Mouse (Mus musculus): Measurements from ENCODE around the gene Dennd4a. TPM values are rescaled to one million over a fixed set of nuclear protein-coding genes. Genes with fewer than 3 reads are reported as not detected.

Gene Dennd4a
- total RNA-seq (2015; ENCODE audit: low replicate concordance) (516 and 530 TPM in 2 replicates), total RNA-seq (2017; ENCODE audit: low replicate concordance) (444 and 512 TPM in 2 replicates)

DNA sequence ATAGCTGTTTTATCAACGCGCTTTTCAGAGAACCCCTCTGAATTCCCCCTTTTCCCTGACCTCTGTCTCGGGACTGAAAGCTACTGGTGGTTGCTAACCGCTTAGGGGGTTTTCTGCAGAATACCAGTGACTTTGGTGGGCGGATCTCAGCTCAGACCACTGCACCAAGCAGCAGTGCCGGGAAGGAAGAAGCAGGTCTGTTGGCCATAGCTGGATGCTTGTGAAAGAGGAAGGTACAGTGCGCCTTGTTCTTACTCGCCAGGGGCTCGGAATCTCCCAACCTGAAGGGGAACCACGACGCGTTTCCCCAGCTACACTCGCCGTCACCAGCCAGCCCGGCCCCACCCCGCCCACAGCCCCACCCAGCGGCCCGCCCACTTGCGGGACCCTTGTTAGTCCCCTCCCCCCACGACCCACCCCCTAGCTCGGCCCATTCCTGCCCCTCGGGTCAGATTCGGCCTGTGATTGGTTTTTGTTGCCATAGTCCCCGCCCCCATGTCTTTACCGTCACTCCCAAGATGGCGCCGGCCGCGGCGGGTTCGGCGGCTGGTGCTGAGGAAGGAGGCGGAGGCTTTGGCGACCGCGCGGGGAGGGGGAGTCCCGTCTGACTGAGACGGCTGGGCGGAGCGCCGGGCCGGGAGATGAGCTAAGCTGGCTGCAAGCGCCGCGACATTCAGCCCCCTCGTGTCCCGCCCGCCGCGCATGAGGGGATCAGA, at the start of gene Dennd4a:
Gene Dennd4a, plus strand, starts transcription at position 519 of the 716 bp plus-strand sequence.
- peak; percentile 83 for ATAC-seq (replicated peaks; ENCODE audit: low FRiP score, poor library complexity, severe bottlenecking)

DNA sequence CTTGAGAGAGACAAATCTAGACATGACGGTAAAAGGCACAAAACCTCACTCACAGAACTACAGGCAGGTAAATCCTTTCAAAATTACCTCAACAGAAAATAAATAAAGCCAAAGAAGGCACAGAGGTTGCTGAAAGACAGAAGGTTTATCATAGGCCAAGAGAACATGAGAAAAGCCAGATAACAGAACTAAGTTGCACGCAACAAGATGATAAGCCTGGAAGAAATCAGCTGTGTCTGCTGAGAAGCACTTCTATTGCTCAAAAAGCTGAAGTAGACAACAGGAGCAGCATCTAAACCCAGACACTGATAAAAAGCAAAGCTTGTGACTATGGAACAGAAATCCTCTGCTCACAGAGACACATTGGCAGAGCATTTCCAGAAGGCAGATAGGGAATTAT, 46.3 kb upstream of the Dennd4a start:
- no peak for ATAC-seq (replicated peaks; ENCODE audit: low FRiP score, poor library complexity, severe bottlenecking)

DNA sequence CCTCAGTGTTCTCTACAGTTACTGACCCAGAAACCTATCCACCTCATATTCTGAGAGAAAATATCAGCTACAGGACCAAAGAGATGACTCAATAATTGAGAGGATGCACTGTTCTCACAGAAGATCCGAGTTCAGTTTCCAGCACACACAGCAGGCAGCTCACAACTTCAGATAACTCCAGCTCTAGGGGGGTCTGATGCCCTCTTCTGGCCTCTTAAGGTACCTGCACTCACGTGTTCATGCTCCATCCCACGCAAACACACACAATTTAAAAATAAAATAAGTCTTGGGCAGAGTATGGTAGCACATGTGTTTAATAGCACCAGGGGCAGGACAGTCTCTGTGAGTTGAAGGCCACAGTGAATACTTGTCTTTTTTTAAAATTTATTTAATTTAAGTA, 45.0 kb upstream of the Dennd4a start:
- ATAC-seq (replicated peaks; ENCODE audit: low FRiP score, poor library complexity, severe bottlenecking): no peak

- ATAC-seq (replicated peaks; ENCODE audit: low FRiP score, poor library complexity, severe bottlenecking): no peak
Observed at GRCm38 (mm10) chr9:64767796-64768195, 43.3 kb upstream of the Dennd4a start.

- no peak for ATAC-seq (replicated peaks; ENCODE audit: low FRiP score, poor library complexity, severe bottlenecking)
Observed at GRCm38 (mm10) chr9:64769066-64769695, 42.0 kb upstream of the Dennd4a start.

DNA sequence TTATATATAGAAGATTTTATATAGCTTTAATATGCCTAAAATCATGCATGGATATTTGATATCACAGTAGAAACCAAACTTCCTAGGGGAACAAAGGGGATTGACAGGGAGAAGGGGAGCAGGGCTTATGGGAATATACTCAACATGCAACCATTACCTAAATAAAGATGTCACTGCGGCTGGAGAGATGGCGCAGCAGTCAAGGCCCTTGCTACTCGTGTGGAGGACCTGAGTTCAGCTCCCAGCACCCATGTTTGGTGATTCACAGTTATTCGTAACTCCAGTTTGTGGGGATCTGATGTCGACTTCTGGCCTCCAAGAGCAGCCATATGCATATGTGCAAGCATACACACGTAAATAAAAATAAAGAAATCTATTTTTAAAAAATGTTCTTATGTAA, 41.2 kb upstream of the Dennd4a start:
- ATAC-seq (replicated peaks; ENCODE audit: low FRiP score, poor library complexity, severe bottlenecking): no peak

- ATAC-seq (replicated peaks; ENCODE audit: low FRiP score, poor library complexity, severe bottlenecking): no peak
Observed at GRCm38 (mm10) chr9:64770411-64770849, 40.7 kb upstream of the Dennd4a start.

DNA sequence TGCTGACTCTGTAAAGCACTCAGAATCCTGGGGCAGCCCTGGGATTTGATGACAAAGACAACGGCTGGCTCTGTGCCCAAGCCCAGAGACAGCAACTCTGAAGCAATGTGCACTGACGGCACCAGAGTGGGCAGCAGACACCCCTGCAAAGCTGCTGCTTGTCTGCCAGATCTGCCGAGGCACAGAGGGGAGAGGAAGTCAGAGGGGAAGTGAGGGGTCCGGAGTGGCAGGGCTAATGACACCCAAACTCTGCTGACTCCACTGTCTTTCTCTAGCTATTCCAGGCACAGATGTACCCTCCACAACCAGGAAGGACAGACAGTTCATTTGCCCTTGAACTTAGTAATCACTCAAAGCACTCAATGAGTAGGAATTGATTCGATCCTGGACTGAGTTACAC, 39.9 kb upstream of the Dennd4a start:
- ATAC-seq (replicated peaks; ENCODE audit: low FRiP score, poor library complexity, severe bottlenecking): no peak

- ATAC-seq (replicated peaks; ENCODE audit: low FRiP score, poor library complexity, severe bottlenecking): no peak
Observed at GRCm38 (mm10) chr9:64773254-64773653, 37.9 kb upstream of the Dennd4a start.

DNA sequence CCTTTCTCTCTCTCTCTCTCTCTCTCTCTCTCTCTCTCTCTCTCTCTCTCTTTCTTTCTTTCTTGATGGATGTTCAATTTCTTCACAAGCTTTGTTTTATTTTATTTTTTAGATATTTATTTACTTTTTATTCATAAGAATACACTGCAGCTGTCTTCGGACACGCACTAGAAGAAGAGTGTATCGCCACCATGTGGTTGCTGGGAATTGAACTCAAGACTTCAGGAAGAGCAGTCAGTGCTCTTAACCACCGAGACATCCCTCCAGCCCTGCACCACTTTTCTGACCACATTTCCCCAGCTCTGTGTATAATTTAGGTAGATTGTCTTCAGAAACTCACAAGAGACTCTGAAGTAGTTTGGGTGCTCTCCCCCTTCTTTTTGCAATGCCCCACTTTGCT, 37.2 kb upstream of the Dennd4a start:
- ATAC-seq (replicated peaks; ENCODE audit: low FRiP score, poor library complexity, severe bottlenecking): no peak

DNA sequence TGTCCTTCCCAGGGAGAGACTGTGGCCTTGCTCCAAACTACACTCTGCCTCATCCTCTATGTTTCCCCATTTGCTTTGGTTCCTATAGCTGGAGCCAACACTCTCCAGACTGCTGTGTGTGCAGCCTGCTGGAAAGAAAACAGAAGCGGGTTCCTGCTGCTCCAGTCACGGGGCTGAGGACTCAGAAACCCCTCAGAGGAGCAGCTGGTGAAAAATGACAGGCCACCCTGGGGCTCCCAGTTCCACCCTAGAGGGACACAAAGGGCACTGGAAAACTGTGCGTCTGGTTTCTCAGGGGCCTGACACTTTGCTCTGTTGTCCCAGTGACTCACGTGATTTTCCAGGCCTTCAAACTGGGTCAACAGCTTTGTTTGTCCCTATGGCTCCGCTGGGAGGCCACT, 36.7 kb upstream of the Dennd4a start:
- ATAC-seq (replicated peaks; ENCODE audit: low FRiP score, poor library complexity, severe bottlenecking): no peak

DNA sequence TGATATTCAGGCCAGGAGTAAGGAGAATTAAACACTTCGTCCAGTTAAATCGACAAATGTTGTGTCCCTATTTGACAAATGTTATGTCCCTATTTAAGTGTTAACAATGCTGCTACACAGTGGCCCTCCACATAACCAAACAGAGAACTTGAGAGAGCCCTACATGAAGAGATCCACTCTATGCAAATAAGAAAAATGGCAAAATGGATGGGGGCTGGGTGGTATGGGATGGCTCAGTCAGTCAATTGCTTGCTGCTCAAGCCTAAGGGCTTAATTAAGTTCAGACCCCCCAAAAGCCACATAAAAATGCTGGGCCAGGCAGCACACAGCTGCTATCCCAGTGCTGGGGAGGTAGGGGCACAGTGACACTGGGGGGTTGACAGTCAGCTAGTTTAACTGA, 36.3 kb upstream of the Dennd4a start:
- no peak for ATAC-seq (replicated peaks; ENCODE audit: low FRiP score, poor library complexity, severe bottlenecking)

GRCm38 (mm10) chr9:64775491-64775890, 35.6 kb upstream of the Dennd4a start:
- ATAC-seq (replicated peaks; ENCODE audit: low FRiP score, poor library complexity, severe bottlenecking): no peak

DNA sequence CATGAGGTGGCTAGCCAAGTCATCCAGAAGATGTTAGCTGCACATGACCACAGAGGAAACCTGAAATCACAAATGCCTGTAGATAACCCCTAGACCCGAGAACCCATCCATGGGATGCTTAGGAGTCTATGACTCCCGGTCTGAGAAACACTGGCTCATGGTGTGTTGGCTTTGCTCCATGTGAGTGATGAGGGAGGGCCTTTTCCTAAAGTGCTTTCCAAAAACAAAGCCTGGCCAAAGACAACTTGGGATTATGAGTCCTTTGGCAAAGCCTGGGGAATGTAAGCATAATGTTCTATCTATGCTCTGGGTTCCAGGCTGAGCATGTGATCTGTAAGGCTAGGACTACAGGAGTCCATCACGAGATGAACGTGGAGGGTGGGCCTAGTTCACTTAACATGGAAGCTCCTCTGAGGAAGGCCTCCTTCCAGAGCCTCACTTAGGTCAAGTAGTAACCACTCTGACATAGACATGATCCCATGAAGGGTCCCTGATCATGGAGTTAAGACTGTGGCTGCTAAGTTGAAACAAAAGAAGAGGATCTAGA, 33.6 kb upstream of the Dennd4a start:
- ATAC-seq (replicated peaks; ENCODE audit: low FRiP score, poor library complexity, severe bottlenecking): no peak

DNA sequence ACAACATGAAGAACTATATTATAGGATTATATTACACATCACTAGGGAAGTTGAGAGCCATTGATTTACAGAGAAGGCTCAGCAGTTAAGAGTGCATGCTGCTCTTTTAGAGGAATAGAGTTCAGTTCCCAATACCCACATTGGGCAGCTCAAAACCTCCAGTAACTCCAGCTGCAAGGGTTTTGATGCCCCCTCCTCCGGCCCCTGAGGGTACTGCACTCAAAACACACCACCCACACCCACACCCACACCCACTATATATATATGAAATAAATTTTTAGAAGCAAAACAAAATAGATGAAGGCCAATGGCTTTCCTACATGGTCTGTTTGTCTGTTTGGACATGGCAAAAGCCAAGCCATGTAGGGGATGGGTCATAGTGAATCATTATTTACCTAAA, 33.0 kb upstream of the Dennd4a start:
- ATAC-seq (replicated peaks; ENCODE audit: low FRiP score, poor library complexity, severe bottlenecking): no peak

- ATAC-seq (replicated peaks; ENCODE audit: low FRiP score, poor library complexity, severe bottlenecking): peak; percentile 81
Observed at GRCm38 (mm10) chr9:64779628-64780027, 31.5 kb upstream of the Dennd4a start.

- ATAC-seq (replicated peaks; ENCODE audit: low FRiP score, poor library complexity, severe bottlenecking): no peak
Observed at GRCm38 (mm10) chr9:64783511-64783910, 27.6 kb upstream of the Dennd4a start.

GRCm38 (mm10) chr9:64784841-64785240, 26.3 kb upstream of the Dennd4a start:
- ATAC-seq (replicated peaks; ENCODE audit: low FRiP score, poor library complexity, severe bottlenecking): peak; percentile 95

- no peak for ATAC-seq (replicated peaks; ENCODE audit: low FRiP score, poor library complexity, severe bottlenecking)
Observed at GRCm38 (mm10) chr9:64786216-64786905, 24.8 kb upstream of the Dennd4a start.

GRCm38 (mm10) chr9:64788070-64788469, 23.1 kb upstream of the Dennd4a start:
- no peak for ATAC-seq (replicated peaks; ENCODE audit: low FRiP score, poor library complexity, severe bottlenecking)

- peak; percentile 15 for ATAC-seq (replicated peaks; ENCODE audit: low FRiP score, poor library complexity, severe bottlenecking)
Observed at GRCm38 (mm10) chr9:64789341-64789761, 21.8 kb upstream of the Dennd4a start.
